Mouse (Mus musculus): ENCODE measurements around the gene Ptprt. TPM values are rescaled to one million over a fixed set of nuclear protein-coding genes. Genes with fewer than 3 reads are reported as not detected.

The Ptprt gene
- polyA plus RNA-seq, 1 experiment from 2014 or later: 2.3 TPM

DNA sequence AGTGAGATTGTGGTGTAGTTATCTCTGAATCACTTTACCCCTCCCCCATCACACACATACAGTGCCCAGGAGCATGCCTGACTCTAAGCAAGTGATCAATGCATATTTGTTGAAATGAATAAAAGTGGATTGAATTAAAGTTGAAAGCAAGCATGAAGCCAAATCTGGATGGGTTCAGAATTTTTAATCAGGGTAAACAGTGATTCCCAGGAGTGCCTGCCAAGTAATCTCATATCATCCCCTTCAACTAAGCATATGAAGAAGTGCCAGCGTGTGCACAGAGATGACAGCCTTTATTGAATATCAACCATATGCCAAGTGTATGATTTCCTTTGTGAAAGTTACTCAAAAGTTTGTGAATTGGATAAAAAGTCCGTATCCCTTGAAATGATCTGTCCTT is 893.4 kb downstream of the Ptprt start:
- 84% methylated on average over 2 of the region's 2 CpGs for WGBS
- Histone ChIP-seq H3K9ac (replicated peaks) (no peak overlapping the region), H3K4me2 (replicated peaks) (no peak overlapping the region), H3K9me3 (no peaks in the 10 kb centered on the region), H3K27me3 (no peaks in the 10 kb centered on the region), H3K36me3 (no peaks in the 10 kb centered on the region), H3K4me3 (no peak overlapping the region), H3K27ac (replicated peaks) (no peak overlapping the region), H3K4me1 (no peaks in the 10 kb centered on the region)
- ATAC-seq (ENCODE audit: low FRiP score, low read depth): no peak

DNA sequence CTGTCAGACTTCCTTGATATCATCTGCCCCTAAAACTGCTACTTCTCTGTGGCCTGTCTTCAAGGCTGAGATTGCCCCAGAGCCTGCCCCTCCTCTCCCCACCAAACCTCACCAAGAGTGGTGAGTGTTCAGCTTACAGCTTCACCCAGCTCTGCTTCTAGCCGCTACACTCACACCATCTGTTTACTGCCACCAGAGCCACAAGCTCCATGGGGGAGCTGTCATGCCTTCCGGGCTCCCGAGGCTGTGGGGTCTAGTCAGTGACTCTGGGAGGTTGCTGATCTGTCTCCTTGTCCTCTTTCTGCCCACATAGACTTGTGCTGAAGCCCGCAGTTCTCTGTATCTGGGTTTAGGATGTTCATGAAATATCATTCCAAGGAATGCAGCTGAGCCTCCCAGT is 947.9 kb downstream of the Ptprt start:
- H3K27ac ChIP-seq (replicated peaks): no peak overlapping the region
- WGBS: 51% methylated on average over 4 of the region's 4 CpGs
- no peak for ATAC-seq (ENCODE audit: low FRiP score, low read depth)
- no peaks in the 10 kb centered on the region for H3K36me3 ChIP-seq
- H3K4me2 ChIP-seq (replicated peaks): no peak overlapping the region
- H3K9ac ChIP-seq (replicated peaks): no peak overlapping the region
- H3K4me3 ChIP-seq: no peak overlapping the region
- H3K9me3 ChIP-seq: no peaks in the 10 kb centered on the region
- peaks cover 14% of the 10 kb centered on the region for H3K27me3 ChIP-seq
- H3K4me1 ChIP-seq: no peaks in the 10 kb centered on the region

DNA sequence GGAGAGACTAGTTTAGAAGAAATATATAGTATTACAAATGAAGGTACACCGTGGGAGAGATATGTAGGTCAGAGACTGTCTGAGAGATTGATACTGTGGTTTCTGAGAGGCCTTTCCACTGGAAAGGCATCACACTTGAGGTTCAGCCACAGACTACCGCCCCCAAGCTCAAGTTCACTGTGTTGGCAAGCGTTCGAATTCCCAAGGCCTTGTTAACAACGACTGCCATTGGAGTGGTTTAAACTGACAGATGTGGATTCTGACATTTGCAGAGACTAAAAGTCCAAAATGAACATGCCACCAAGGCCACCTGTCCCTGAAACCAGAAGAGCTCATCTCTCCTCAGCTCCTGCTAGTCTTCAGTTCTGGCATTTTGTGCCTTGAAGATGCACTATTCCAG is 951.6 kb downstream of the Ptprt start:
- Histone ChIP-seq H3K4me2 (replicated peaks) (no peak overlapping the region), H3K4me1 (peaks cover 6% of the 10 kb centered on the region), H3K4me3 (no peak overlapping the region), H3K9me3 (no peaks in the 10 kb centered on the region), H3K27ac (replicated peaks) (no peak overlapping the region), H3K36me3 (no peaks in the 10 kb centered on the region), H3K9ac (replicated peaks) (no peak overlapping the region), H3K27me3 (peaks cover 24% of the 10 kb centered on the region)
- WGBS: 91% methylated on average over 5 of the region's 5 CpGs
- no peak for ATAC-seq (ENCODE audit: low FRiP score, low read depth)

DNA sequence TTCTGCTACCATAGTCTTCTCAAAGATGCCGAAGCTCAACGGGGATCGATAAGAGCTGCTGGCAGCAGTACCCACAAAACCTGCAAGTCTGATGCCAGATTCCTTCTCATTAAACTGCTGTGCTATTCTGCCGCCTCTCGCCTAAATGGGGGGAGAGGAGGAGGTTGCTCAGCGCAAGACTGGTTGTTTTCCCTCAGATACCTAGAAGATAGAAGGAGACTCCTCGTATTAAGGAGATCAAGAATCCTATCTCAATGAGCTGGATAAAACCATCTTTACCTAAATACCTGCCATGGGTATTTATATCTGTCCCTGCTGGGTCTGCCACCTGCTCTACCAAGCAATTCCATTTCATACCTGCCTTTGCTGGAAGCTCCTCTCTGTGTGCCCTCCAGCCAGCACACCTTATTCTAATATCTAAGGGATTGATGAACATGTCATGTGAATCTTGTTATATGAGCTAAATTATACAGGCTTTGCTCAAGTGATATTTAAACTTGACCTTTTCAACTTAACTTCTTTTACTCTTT is 954.5 kb downstream of the Ptprt start:
- no peak overlapping the region for H3K4me3 ChIP-seq
- H3K9ac ChIP-seq (replicated peaks): no peak overlapping the region
- no peak overlapping the region for H3K27ac ChIP-seq (replicated peaks)
- no peaks in the 10 kb centered on the region for H3K36me3 ChIP-seq
- peaks cover 32% of the 10 kb centered on the region for H3K27me3 ChIP-seq
- ATAC-seq (ENCODE audit: low FRiP score, low read depth): no peak
- no peaks in the 10 kb centered on the region for H3K9me3 ChIP-seq
- peaks cover 6% of the 10 kb centered on the region for H3K4me1 ChIP-seq
- 79% methylated on average over 7 of the region's 7 CpGs for WGBS
- H3K4me2 ChIP-seq (replicated peaks): no peak overlapping the region

DNA sequence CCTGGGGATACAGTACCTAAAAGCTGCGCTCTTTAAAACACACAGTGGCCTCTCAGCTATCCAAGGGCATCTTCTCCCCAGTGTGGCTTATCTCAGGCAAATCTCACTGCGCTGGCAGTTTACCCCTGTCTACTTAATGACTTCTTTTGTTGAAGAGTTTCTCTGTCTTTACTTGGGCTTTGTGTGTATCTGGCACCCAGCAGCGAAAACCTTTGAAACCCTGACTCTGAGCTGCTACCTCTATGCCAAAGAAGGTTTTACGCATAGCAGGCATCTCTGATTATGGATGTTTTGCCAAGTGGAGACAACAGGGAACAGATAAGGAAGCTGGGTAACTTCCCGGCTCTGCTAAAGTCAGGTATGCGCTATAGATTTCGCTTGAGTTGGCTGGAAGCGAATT is 956.1 kb downstream of the Ptprt start:
- Histone ChIP-seq H3K4me2 (replicated peaks) (no peak overlapping the region), H3K36me3 (no peaks in the 10 kb centered on the region), H3K4me3 (no peak overlapping the region), H3K27ac (replicated peaks) (no peak overlapping the region), H3K9ac (replicated peaks) (no peak overlapping the region), H3K9me3 (no peaks in the 10 kb centered on the region), H3K4me1 (peaks cover 6% of the 10 kb centered on the region), H3K27me3 (peaks cover 32% of the 10 kb centered on the region)
- 27% methylated on average over 8 of the region's 8 CpGs for WGBS
- ATAC-seq (ENCODE audit: low FRiP score, low read depth): no peak

DNA sequence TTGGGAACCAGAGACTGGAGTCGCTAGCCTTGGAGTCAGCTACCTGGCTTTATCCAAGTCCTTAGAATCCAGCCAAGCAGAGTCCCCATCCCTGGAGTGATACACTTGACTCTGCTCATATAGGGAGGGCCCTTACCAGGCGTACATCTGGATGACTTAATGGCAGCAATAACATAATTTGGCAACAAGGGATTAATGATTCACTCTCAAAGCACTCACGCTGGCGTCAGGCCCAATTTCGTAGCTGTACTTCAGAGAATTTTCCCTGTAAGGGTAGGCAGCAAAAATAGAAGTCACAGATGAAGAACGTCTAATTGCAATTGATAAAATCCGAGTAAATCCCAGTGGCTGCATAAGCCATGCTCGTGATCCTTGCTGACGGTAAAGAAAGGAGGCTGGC is 956.5 kb downstream of the Ptprt start:
- no peak overlapping the region for H3K9ac ChIP-seq (replicated peaks)
- peaks cover 30% of the 10 kb centered on the region for H3K27me3 ChIP-seq
- no peak overlapping the region for H3K4me3 ChIP-seq
- no peaks in the 10 kb centered on the region for H3K36me3 ChIP-seq
- ATAC-seq (ENCODE audit: low FRiP score, low read depth): no peak
- no peak overlapping the region for H3K4me2 ChIP-seq (replicated peaks)
- no peaks in the 10 kb centered on the region for H3K9me3 ChIP-seq
- H3K4me1 ChIP-seq: peaks cover 6% of the 10 kb centered on the region
- 29% methylated on average over 9 of the region's 9 CpGs for WGBS
- no peak overlapping the region for H3K27ac ChIP-seq (replicated peaks)

DNA sequence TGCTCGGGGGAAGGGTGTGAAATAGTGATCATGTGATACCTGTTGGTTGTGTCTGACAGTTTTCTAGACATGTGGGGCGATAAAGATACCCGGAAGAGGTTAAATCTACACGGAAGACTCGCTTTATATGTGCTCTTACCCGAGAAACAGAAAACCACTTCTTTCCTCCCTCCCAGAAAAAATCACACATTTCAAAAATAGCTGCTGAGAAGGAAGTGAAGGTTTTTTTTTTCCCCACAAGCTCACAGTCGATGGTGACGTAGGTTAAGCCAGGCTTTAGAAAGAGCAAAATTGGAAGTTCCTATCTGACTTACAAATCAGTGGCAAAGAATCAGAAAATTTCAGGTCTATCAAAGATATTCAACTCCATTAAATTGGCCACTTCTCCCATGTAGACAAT is 965.1 kb downstream of the Ptprt start:
- WGBS: 90% methylated on average over 8 of the region's 8 CpGs
- Histone ChIP-seq H3K9ac (replicated peaks) (no peak overlapping the region), H3K27ac (replicated peaks) (no peak overlapping the region), H3K4me3 (no peak overlapping the region), H3K27me3 (no peaks in the 10 kb centered on the region), H3K36me3 (no peaks in the 10 kb centered on the region), H3K4me1 (no peaks in the 10 kb centered on the region), H3K4me2 (replicated peaks) (no peak overlapping the region), H3K9me3 (no peaks in the 10 kb centered on the region)
- no peak for ATAC-seq (ENCODE audit: low FRiP score, low read depth)

DNA sequence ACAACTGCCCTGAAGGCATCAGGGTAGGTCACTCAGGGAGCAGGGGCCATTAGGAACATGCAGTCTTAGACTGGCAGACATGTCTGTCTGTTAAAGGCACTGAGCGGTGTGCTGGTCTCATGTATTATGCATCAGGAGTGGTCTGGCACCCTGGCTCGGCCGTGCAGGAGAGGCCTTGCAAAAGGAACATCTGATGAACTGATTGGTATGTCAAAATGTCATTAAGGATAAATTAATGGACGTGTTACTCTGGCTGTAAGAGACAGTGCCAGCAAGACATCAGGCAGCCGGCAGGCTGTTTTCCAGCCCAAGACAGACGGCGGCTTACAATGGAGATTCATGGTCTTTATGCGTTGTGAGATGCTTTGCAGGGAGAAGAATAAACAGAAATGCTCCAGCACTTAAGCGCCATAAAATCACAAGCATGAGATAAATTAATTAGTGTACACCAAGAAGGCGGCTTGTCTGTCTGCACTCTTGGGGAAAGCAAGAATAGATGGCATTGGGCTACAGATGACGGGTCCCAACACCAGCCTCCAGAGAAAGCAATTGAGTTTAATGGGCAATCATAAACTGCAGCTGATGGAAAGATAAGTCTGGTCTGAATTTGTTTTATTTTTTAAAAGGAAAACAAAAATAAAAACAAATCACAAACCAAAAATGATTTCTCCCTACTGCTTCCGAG is 992.5 kb downstream of the Ptprt start:
- ATAC-seq (ENCODE audit: low FRiP score, low read depth): peak; percentile 68

DNA sequence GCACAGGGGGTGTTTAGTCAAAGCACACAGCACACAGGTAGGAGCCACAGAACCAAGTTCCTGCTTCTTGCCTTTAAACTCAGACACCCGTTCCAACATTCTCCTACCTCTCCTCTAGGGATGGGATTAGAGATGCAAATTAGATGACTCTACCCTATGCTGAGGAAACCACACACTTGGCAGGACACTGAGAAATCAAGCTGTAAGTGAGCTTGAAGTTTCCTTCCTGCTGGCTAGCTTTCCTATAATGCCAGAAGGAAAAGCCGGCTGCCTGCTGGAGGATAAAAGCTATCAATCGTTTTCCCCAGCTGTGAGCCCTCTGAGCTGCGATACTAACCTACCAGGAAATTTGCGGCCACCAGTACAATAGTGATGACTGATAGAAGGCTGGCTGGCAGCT is 999.0 kb downstream of the Ptprt start:
- no peak for ATAC-seq (ENCODE audit: low FRiP score, low read depth)
- no peak overlapping the region for H3K4me2 ChIP-seq (replicated peaks)
- H3K4me1 ChIP-seq: no peaks in the 10 kb centered on the region
- H3K9me3 ChIP-seq: no peaks in the 10 kb centered on the region
- H3K4me3 ChIP-seq: no peak overlapping the region
- no peak overlapping the region for H3K27ac ChIP-seq (replicated peaks)
- 32% methylated on average over 5 of the region's 5 CpGs for WGBS
- H3K36me3 ChIP-seq: no peaks in the 10 kb centered on the region
- no peak overlapping the region for H3K9ac ChIP-seq (replicated peaks)
- no peaks in the 10 kb centered on the region for H3K27me3 ChIP-seq

More for the DNA sequence above, 992.5 kb downstream of the Ptprt start:
- H3K4me3 ChIP-seq: no peak overlapping the region
- no peaks in the 10 kb centered on the region for H3K4me1 ChIP-seq
- H3K9me3 ChIP-seq: no peaks in the 10 kb centered on the region
- no peak overlapping the region for H3K27ac ChIP-seq (replicated peaks)
- no peak overlapping the region for H3K9ac ChIP-seq (replicated peaks)
- H3K27me3 ChIP-seq: no peaks in the 10 kb centered on the region
- WGBS: 67% methylated on average over 12 of the region's 12 CpGs
- no peaks in the 10 kb centered on the region for H3K36me3 ChIP-seq
- H3K4me2 ChIP-seq (replicated peaks): no peak overlapping the region

DNA sequence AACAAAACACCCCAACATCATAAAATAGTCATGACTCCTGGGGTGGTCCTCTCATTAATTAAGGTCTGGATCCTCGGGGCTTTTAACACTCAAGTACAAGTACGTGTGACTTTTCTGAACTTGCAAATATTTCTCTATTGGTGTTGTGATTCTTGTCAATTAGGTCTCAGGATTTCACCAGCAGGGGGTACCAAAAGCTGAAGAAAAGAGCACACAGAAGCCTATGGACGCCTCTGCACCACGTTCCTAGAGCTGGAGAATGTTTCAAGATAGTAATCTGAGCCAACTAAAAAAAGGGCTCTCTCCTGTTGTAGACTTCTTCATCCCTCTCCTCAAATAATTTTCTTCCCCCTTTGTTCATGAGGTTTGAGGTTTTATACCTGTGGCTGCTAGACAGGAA is 1000.1 kb downstream of the Ptprt start:
- no peaks in the 10 kb centered on the region for H3K27me3 ChIP-seq
- no peaks in the 10 kb centered on the region for H3K9me3 ChIP-seq
- no peak overlapping the region for H3K4me2 ChIP-seq (replicated peaks)
- H3K27ac ChIP-seq (replicated peaks): no peak overlapping the region
- 41% methylated on average over 4 of the region's 4 CpGs for WGBS
- no peak overlapping the region for H3K4me3 ChIP-seq
- H3K9ac ChIP-seq (replicated peaks): no peak overlapping the region
- no peak for ATAC-seq (ENCODE audit: low FRiP score, low read depth)
- no peaks in the 10 kb centered on the region for H3K36me3 ChIP-seq
- no peaks in the 10 kb centered on the region for H3K4me1 ChIP-seq

DNA sequence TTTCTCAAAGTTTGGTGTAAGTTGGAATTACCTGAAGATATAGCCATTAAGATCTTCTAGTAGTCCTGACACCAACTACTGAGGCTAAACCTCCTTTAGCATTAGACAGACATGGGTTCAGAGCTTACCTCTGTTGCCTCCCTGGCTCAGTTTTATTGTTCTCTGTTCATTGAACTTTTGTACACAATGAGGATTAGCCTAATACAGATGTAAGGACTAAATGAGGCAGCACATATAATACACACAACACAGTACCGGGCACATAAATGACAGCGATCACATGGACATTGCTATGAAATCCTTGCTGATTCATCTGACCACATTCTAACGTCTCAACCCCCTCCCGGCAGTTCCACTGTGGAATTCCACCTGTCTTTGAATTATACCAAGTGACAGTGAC is 1003.9 kb downstream of the Ptprt start:
- Histone ChIP-seq H3K9ac (replicated peaks) (no peak overlapping the region), H3K9me3 (no peaks in the 10 kb centered on the region), H3K27ac (replicated peaks) (no peak overlapping the region), H3K4me1 (no peaks in the 10 kb centered on the region), H3K4me3 (no peak overlapping the region), H3K36me3 (no peaks in the 10 kb centered on the region), H3K27me3 (no peaks in the 10 kb centered on the region), H3K4me2 (replicated peaks) (no peak overlapping the region)
- ATAC-seq (ENCODE audit: low FRiP score, low read depth): no peak
- WGBS: 77% methylated on average over 4 of the region's 4 CpGs

DNA sequence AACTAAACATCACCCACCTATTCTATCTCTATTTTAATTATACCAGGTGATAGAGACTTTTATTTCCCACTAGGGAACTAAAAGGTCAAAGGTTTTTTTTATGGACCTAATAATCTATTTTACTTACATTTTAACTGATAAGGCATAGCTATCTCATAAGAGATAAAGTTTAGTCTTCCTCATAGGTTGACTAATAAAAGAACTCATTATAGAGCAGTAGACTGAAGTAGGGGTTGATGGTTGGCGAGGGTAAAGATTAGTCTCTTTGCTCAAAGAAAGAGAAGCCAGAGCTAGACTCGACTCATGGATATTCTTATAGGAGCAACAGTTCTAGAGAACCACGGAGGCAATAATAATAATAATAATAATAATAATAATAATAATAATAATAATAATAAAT is 1004.3 kb downstream of the Ptprt start:
- H3K4me3 ChIP-seq: no peak overlapping the region
- H3K4me1 ChIP-seq: no peaks in the 10 kb centered on the region
- no peaks in the 10 kb centered on the region for H3K27me3 ChIP-seq
- H3K36me3 ChIP-seq: no peaks in the 10 kb centered on the region
- H3K9ac ChIP-seq (replicated peaks): no peak overlapping the region
- no peak for ATAC-seq (ENCODE audit: low FRiP score, low read depth)
- no peak overlapping the region for H3K27ac ChIP-seq (replicated peaks)
- WGBS: 78% methylated on average over 3 of the region's 3 CpGs
- no peak overlapping the region for H3K4me2 ChIP-seq (replicated peaks)
- no peaks in the 10 kb centered on the region for H3K9me3 ChIP-seq

DNA sequence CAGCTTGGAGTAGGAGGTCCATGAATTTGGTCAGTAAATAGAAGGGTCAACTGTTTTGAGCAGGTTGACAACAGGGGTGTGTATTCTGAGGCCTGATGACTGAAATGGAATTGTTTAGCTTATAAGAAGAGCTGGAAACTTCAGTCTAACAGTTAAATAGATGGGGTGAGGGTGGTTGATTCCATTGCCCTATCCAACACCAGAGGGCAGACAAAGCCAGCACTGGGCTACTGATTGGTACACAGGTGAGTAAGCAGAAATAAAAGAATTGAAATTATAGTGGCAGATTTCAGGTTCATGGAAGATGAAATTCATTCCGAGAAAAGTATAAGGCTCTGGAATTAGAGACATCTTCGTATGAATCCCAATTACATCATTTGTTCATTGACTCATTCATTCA is 1020.1 kb downstream of the Ptprt start:
- Histone ChIP-seq H3K9ac (replicated peaks) (no peak overlapping the region), H3K4me3 (no peak overlapping the region), H3K27me3 (peaks cover 1% of the 10 kb centered on the region), H3K27ac (replicated peaks) (no peak overlapping the region), H3K4me2 (replicated peaks) (no peak overlapping the region), H3K9me3 (no peaks in the 10 kb centered on the region), H3K36me3 (no peaks in the 10 kb centered on the region), H3K4me1 (no peaks in the 10 kb centered on the region)
- 83% methylated on average over 2 of the region's 2 CpGs for WGBS
- no peak for ATAC-seq (ENCODE audit: low FRiP score, low read depth)
